Mouse (Mus musculus): ENCODE measurements at regions not wholly inside any gene's neighbourhood (a gene's known extent, or its start where the extent isn't known, plus 50 kb on each side); places are given as distances from the start of the nearest gene placed in this dataset.
A peak's percentile ranks its signal among the peaks of the same experiment; 100 is the strongest.

GRCm38 (mm10) chr1:185850590-185850989, 266.5 kb downstream of the Lyplal1 start:
- H3K36me3 ChIP-seq, result no peaks in the 10 kb centered on the region
- no peaks in the 10 kb centered on the region for H3K4me1 ChIP-seq (replicated peaks)
- ATAC-seq (ENCODE audit: low read depth) (no peak), DNase-seq (no peak)
- no peak overlapping the region for H3K4me3 ChIP-seq (replicated peaks)
- no peak overlapping the region for H3K9ac ChIP-seq
- H3K4me2 ChIP-seq, result no peak overlapping the region
- no peaks in the 10 kb centered on the region for H3K9me3 ChIP-seq (replicated peaks)
- no peaks in the 10 kb centered on the region for H3K27me3 ChIP-seq
- H3K27ac ChIP-seq, result no peak overlapping the region

- no peaks in the 10 kb centered on the region for H3K9me3 ChIP-seq (replicated peaks)
- H3K9ac ChIP-seq, result no peak overlapping the region
- no peak for ATAC-seq (ENCODE audit: low read depth)
- no peaks in the 10 kb centered on the region for H3K27me3 ChIP-seq
- H3K36me3 ChIP-seq, result no peaks in the 10 kb centered on the region
- no peak overlapping the region for H3K4me3 ChIP-seq (replicated peaks)
- H3K4me1 ChIP-seq (replicated peaks), result no peaks in the 10 kb centered on the region
- DNase-seq, result no peak
- H3K27ac ChIP-seq, result no peak overlapping the region
- WGBS (ENCODE audit: insufficient replicate concordance), result 62% methylated on average over 5 of the region's 5 CpGs
- H3K4me2 ChIP-seq, result no peak overlapping the region
Measured at GRCm38 (mm10) chr1:185851262-185851893, 265.7 kb downstream of the Lyplal1 start.

- peak; percentile 86 for ATAC-seq (ENCODE audit: low read depth)
- Histone ChIP-seq H3K27ac (no peak overlapping the region), H3K4me3 (replicated peaks) (no peak overlapping the region), H3K36me3 (no peaks in the 10 kb centered on the region), H3K9ac (no peak overlapping the region), H3K4me2 (no peak overlapping the region), H3K9me3 (replicated peaks) (no peaks in the 10 kb centered on the region), H3K27me3 (no peaks in the 10 kb centered on the region), H3K4me1 (replicated peaks) (peaks cover 6% of the 10 kb centered on the region)
- 25% methylated on average over 4 of the region's 4 CpGs for WGBS (ENCODE audit: insufficient replicate concordance)
- DNase-seq, result no peak
Measured at GRCm38 (mm10) chr1:185861692-185862091, 255.4 kb downstream of the Lyplal1 start.

GRCm38 (mm10) chr1:185865945-185866344, 251.2 kb downstream of the Lyplal1 start:
- Histone ChIP-seq H3K4me3 (replicated peaks) (no peak overlapping the region), H3K4me2 (no peak overlapping the region), H3K9me3 (replicated peaks) (no peaks in the 10 kb centered on the region), H3K4me1 (replicated peaks) (peaks cover 6% of the 10 kb centered on the region), H3K27me3 (no peaks in the 10 kb centered on the region), H3K9ac (no peak overlapping the region), H3K27ac (no peak overlapping the region), H3K36me3 (no peaks in the 10 kb centered on the region)
- DNase-seq (no peak), ATAC-seq (ENCODE audit: low read depth) (no peak)
- 72% methylated on average over 11 of the region's 11 CpGs for WGBS (ENCODE audit: insufficient replicate concordance)

GRCm38 (mm10) chr1:185866612-185867011, 250.5 kb downstream of the Lyplal1 start:
- H3K9ac ChIP-seq, result no peak overlapping the region
- DNase-seq, result no peak
- no peaks in the 10 kb centered on the region for H3K9me3 ChIP-seq (replicated peaks)
- 41% methylated on average over 6 of the region's 6 CpGs for WGBS (ENCODE audit: insufficient replicate concordance)
- peaks cover 3% of the 10 kb centered on the region for H3K4me1 ChIP-seq (replicated peaks)
- no peaks in the 10 kb centered on the region for H3K36me3 ChIP-seq
- no peak overlapping the region for H3K4me3 ChIP-seq (replicated peaks)
- ATAC-seq (ENCODE audit: low read depth), result no peak
- H3K27me3 ChIP-seq, result no peaks in the 10 kb centered on the region
- no peak overlapping the region for H3K27ac ChIP-seq
- H3K4me2 ChIP-seq, result no peak overlapping the region

- DNase-seq (no peak), ATAC-seq (ENCODE audit: low read depth) (no peak)
- no peaks in the 10 kb centered on the region for H3K9me3 ChIP-seq (replicated peaks)
- WGBS (ENCODE audit: insufficient replicate concordance), result 56% methylated on average over 4 of the region's 4 CpGs
- no peaks in the 10 kb centered on the region for H3K27me3 ChIP-seq
- no peaks in the 10 kb centered on the region for H3K4me1 ChIP-seq (replicated peaks)
- no peaks in the 10 kb centered on the region for H3K36me3 ChIP-seq
- H3K27ac ChIP-seq, result no peak overlapping the region
- H3K4me2 ChIP-seq, result no peak overlapping the region
- H3K4me3 ChIP-seq (replicated peaks), result no peak overlapping the region
- no peak overlapping the region for H3K9ac ChIP-seq
Measured at GRCm38 (mm10) chr1:185867018-185867417, 250.1 kb downstream of the Lyplal1 start.

- Histone ChIP-seq H3K27ac (no peak overlapping the region), H3K9me3 (replicated peaks) (no peaks in the 10 kb centered on the region), H3K4me2 (no peak overlapping the region), H3K4me3 (replicated peaks) (no peak overlapping the region), H3K4me1 (replicated peaks) (no peaks in the 10 kb centered on the region), H3K36me3 (no peaks in the 10 kb centered on the region), H3K9ac (no peak overlapping the region), H3K27me3 (no peaks in the 10 kb centered on the region)
- 61% methylated on average over 4 of the region's 4 CpGs for WGBS (ENCODE audit: insufficient replicate concordance)
- DNase-seq, result no peak
- ATAC-seq (ENCODE audit: low read depth), result no peak
Measured at GRCm38 (mm10) chr1:185868721-185869120, 248.4 kb downstream of the Lyplal1 start.

GRCm38 (mm10) chr1:185887031-185887430, 230.1 kb downstream of the Lyplal1 start:
- DNase-seq, result no peak
- 79% methylated on average over 1 of the region's 1 CpGs for WGBS (ENCODE audit: insufficient replicate concordance)

GRCm38 (mm10) chr1:185891814-185892213, 225.3 kb downstream of the Lyplal1 start:
- no peak overlapping the region for H3K4me2 ChIP-seq
- H3K4me3 ChIP-seq (replicated peaks), result no peak overlapping the region
- no peak for DNase-seq
- no peak overlapping the region for H3K27ac ChIP-seq
- 56% methylated on average over 4 of the region's 4 CpGs for WGBS (ENCODE audit: insufficient replicate concordance)
- no peaks in the 10 kb centered on the region for H3K36me3 ChIP-seq
- H3K27me3 ChIP-seq, result no peaks in the 10 kb centered on the region
- H3K9me3 ChIP-seq (replicated peaks), result no peaks in the 10 kb centered on the region
- H3K4me1 ChIP-seq (replicated peaks), result no peaks in the 10 kb centered on the region
- ATAC-seq (ENCODE audit: low read depth), result no peak
- no peak overlapping the region for H3K9ac ChIP-seq

More at GRCm38 (mm10) chr1:185887031-185887430, 230.1 kb downstream of the Lyplal1 start:
- Histone ChIP-seq H3K9me3 (replicated peaks) (no peaks in the 10 kb centered on the region), H3K9ac (no peak overlapping the region), H3K27ac (no peak overlapping the region), H3K4me2 (no peak overlapping the region), H3K27me3 (no peaks in the 10 kb centered on the region), H3K36me3 (no peaks in the 10 kb centered on the region), H3K4me1 (replicated peaks) (no peaks in the 10 kb centered on the region), H3K4me3 (replicated peaks) (no peak overlapping the region)
- no peak for ATAC-seq (ENCODE audit: low read depth)

GRCm38 (mm10) chr1:185893421-185893820, 223.7 kb downstream of the Lyplal1 start:
- H3K4me1 ChIP-seq (replicated peaks), result no peaks in the 10 kb centered on the region
- no peak overlapping the region for H3K9ac ChIP-seq
- WGBS (ENCODE audit: insufficient replicate concordance), result 60% methylated on average over 4 of the region's 4 CpGs
- DNase-seq (no peak), ATAC-seq (ENCODE audit: low read depth) (no peak)
- H3K27me3 ChIP-seq, result no peaks in the 10 kb centered on the region
- H3K4me2 ChIP-seq, result no peak overlapping the region
- H3K27ac ChIP-seq, result no peak overlapping the region
- H3K36me3 ChIP-seq, result no peaks in the 10 kb centered on the region
- H3K4me3 ChIP-seq (replicated peaks), result no peak overlapping the region
- H3K9me3 ChIP-seq (replicated peaks), result no peaks in the 10 kb centered on the region

GRCm38 (mm10) chr1:185898475-185898874, 218.6 kb downstream of the Lyplal1 start:
- Histone ChIP-seq H3K4me2 (no peak overlapping the region), H3K27ac (no peak overlapping the region), H3K4me3 (replicated peaks) (no peak overlapping the region), H3K36me3 (no peaks in the 10 kb centered on the region), H3K9ac (no peak overlapping the region), H3K4me1 (replicated peaks) (no peaks in the 10 kb centered on the region), H3K9me3 (replicated peaks) (no peaks in the 10 kb centered on the region), H3K27me3 (no peaks in the 10 kb centered on the region)
- ATAC-seq (ENCODE audit: low read depth), result no peak
- DNase-seq, result no peak
- WGBS (ENCODE audit: insufficient replicate concordance), result 59% methylated on average over 9 of the region's 9 CpGs

- no peak for ATAC-seq (ENCODE audit: low read depth)
- 66% methylated on average over 3 of the region's 3 CpGs for WGBS (ENCODE audit: insufficient replicate concordance)
- no peaks in the 10 kb centered on the region for H3K4me1 ChIP-seq (replicated peaks)
Measured at GRCm38 (mm10) chr1:185900316-185900715, 216.8 kb downstream of the Lyplal1 start.

More at GRCm38 (mm10) chr1:185900316-185900715, 216.8 kb downstream of the Lyplal1 start:
- Histone ChIP-seq H3K4me3 (replicated peaks) (no peak overlapping the region), H3K36me3 (no peaks in the 10 kb centered on the region), H3K27me3 (no peaks in the 10 kb centered on the region), H3K27ac (no peak overlapping the region), H3K9me3 (replicated peaks) (no peaks in the 10 kb centered on the region), H3K4me2 (no peak overlapping the region), H3K9ac (no peak overlapping the region)
- no peak for DNase-seq

Measured in liver, embryonic 13.5 days (tissue).